In the genomic region with DNA sequence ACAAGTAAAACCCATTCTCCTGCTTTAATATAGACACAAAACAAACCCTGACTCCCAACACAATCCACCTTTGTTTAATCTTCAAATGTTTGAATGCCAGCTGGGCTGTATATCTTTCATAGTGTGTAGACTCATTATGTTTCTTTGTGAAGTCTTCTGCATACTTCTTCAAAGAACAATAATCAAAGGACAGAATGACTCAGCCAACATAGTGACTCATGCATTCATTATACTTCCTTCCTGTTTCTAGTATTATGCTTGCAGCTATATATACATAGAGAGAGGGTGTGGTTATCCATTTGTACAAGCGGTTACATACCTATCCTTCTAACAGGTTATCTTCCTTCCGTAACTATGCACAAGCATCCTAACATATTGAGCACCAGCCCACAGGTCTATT, we compare ENCODE assay signal across 23 mouse cellular contexts.
A peak's percentile ranks its signal among the peaks of the same experiment; 100 is the strongest.
DNase-seq lines count a peak whose midpoint lies in the region; ATAC-seq and TF ChIP-seq lines count a peak whose summit lies in the region.
"Had no signal": no experiment of that assay in that cellular context is flagged by ENCODE, and none has a peak within 500 bp of the region (broad histone marks: within the 10 kb centered on the region; RNA-seq: fewer than 3 reads in every experiment).

No protein-coding gene starts in this region.

- H3K4me2 ChIP-seq in CH12.LX (ENCODE audit: insufficient read depth, low read depth, poor library complexity, severe bottlenecking) (no peak overlapping the region), myocyte (ENCODE audit: low read depth) (peak overlapping the region; percentile 31)
- H3K4me2 ChIP-seq in forebrain, embryonic 14.5 days (ENCODE audit: low read length), result no peak overlapping the region
- no peak overlapping the region for H3K4me2 ChIP-seq in kidney, embryonic 15.5 days
- H3K4me2 ChIP-seq: embryonic facial prominence, embryonic 15.5 days; hindbrain, embryonic 14.5 days; limb, embryonic 12.5 days had no signal

- 76% methylated on average over 2 of the region's 2 CpGs for WGBS in forebrain, embryonic 14.5 days
- 74% methylated on average over 2 of the region's 2 CpGs for WGBS in kidney, embryonic 15.5 days

- no peak for TF ChIP-seq CTCF in CH12.LX (conservative IDR thresholded peaks at IDR 0.05 in 1 of 2, IDR thresholded peaks at IDR 0.05 in 1 of 2; ENCODE audit: low read depth in 2 of 2, low read length in 2 of 2)

- no peaks in the 10 kb centered on the region for H3K9me3 ChIP-seq in CH12.LX (replicated peaks; ENCODE audit: low read length)
- H3K9me3 ChIP-seq in forebrain, embryonic 14.5 days (replicated peaks; ENCODE audit: control insufficient read depth, low read length), result no peaks in the 10 kb centered on the region
- no peaks in the 10 kb centered on the region for H3K9me3 ChIP-seq in kidney, embryonic 15.5 days (replicated peaks)
- H3K9me3 ChIP-seq: embryonic facial prominence, embryonic 15.5 days; forebrain, embryonic 10.5 days; limb, embryonic 12.5 days; megakaryocyte, embryonic 14.5 days had no signal

- H3K4me3 ChIP-seq in CH12.LX (replicated peaks in 1 of 3; ENCODE audit: low read depth in 2 of 3, low read length in 2 of 3, poor library complexity in 1 of 3), result no peak overlapping the region
- H3K4me3 ChIP-seq in myocyte, result no peak overlapping the region
- H3K4me3 ChIP-seq in forebrain, embryonic 14.5 days (ENCODE audit: low read depth, low read length), result no peak overlapping the region
- H3K4me3 ChIP-seq in kidney, embryonic 15.5 days (replicated peaks), result no peak overlapping the region
- H3K4me3 ChIP-seq: embryonic facial prominence, embryonic 15.5 days; forebrain, embryonic 10.5 days; layer of hippocampus, adult 2 months; limb, embryonic 12.5 days; megakaryocyte, embryonic 14.5 days had no signal

- H3K4me1 ChIP-seq in CH12.LX (ENCODE audit: control insufficient read depth in 1 of 2, insufficient read depth in 2 of 2), result peaks cover 3 to 5% of the 10 kb centered on the region in 2 experiments; a peak in 2 of 4 replicates
- peaks cover 4% of the 10 kb centered on the region; the same call in 1 of the 2 replicates for H3K4me1 ChIP-seq in forebrain, embryonic 14.5 days (ENCODE audit: control insufficient read depth, insufficient read depth, low read length)
- 0 out of 2 replicates have a peak, but pooled peaks cover 5% of the 10 kb centered on the region for H3K4me1 ChIP-seq in kidney, embryonic 15.5 days
- H3K4me1 ChIP-seq: embryonic facial prominence, embryonic 15.5 days; forebrain, embryonic 10.5 days; limb, embryonic 12.5 days had no signal

- ATAC-seq in forebrain, embryonic 14.5 days, result no peak
- ATAC-seq in kidney, embryonic 15.5 days (replicated peaks; ENCODE audit: low FRiP score), result no peak
- ATAC-seq: Patski had no signal

- in situ Hi-C loops in CH12.LX (cut with MboI; ENCODE audit: low pct_ligation_motif_present, low pct_unique_long_range_greater_than_20kb, low sequenced_read_pairs), result no loop called here

- TF ChIP-seq EP300 in CH12.LX (IDR thresholded peaks at IDR 0.05; ENCODE audit: low read length), result peak; percentile 65

- H3K27me3 ChIP-seq in CH12.LX (replicated peaks), result no peaks in the 10 kb centered on the region
- H3K27me3 ChIP-seq in myocyte (ENCODE audit: control insufficient read depth, insufficient read depth, insufficient read length), result no peaks in the 10 kb centered on the region
- no peaks in the 10 kb centered on the region for H3K27me3 ChIP-seq in forebrain, embryonic 14.5 days (replicated peaks; ENCODE audit: control insufficient read depth, insufficient read depth, low read length)
- H3K27me3 ChIP-seq in kidney, embryonic 15.5 days, result no peaks in the 10 kb centered on the region
- H3K27me3 ChIP-seq: embryonic facial prominence, embryonic 15.5 days; limb, embryonic 12.5 days; megakaryocyte, embryonic 14.5 days; Patski had no signal

- TF ChIP-seq POLR2A in CH12.LX (IDR thresholded peaks at IDR 0.05; ENCODE audit: low read depth, low read length), result no peak
- TF ChIP-seq POLR2A in myocyte (IDR thresholded peaks at IDR 0.05; ENCODE audit: insufficient read length, low read depth), result no peak

- H3K9ac ChIP-seq in CH12.LX (ENCODE audit: insufficient read depth, low read depth), result no peak overlapping the region
- H3K9ac ChIP-seq in forebrain, embryonic 14.5 days (ENCODE audit: low read length), result no peak overlapping the region
- H3K9ac ChIP-seq in kidney, embryonic 15.5 days, result no peak overlapping the region
- H3K9ac ChIP-seq: embryonic facial prominence, embryonic 15.5 days; hindbrain, embryonic 14.5 days; limb, embryonic 12.5 days; liver, embryonic 14.5 days had no signal

- no peak overlapping the region for H3ac ChIP-seq in myocyte (ENCODE audit: control insufficient read depth, insufficient read length)

- H3K79me2 ChIP-seq in CH12.LX (replicated peaks; ENCODE audit: control insufficient read depth, extremely low read depth, insufficient read depth, poor library complexity, severe bottlenecking), result no peaks in the 10 kb centered on the region
- H3K79me2 ChIP-seq in myocyte (ENCODE audit: control insufficient read depth, insufficient read depth), result no peaks in the 10 kb centered on the region

- no peak for TF ChIP-seq RAD21 in CH12.LX (IDR thresholded peaks at IDR 0.05; ENCODE audit: low read depth, low read length)

- H3K27ac ChIP-seq in CH12.LX (ENCODE audit: insufficient read depth, low read depth), result no peak overlapping the region
- no peak overlapping the region for H3K27ac ChIP-seq in forebrain, embryonic 14.5 days (ENCODE audit: low read depth, low read length)
- no peak overlapping the region for H3K27ac ChIP-seq in kidney, embryonic 15.5 days
- H3K27ac ChIP-seq: embryonic facial prominence, embryonic 15.5 days; forebrain, embryonic 10.5 days; hindbrain, embryonic 14.5 days; layer of hippocampus, adult 2 months; limb, embryonic 12.5 days; liver, embryonic 14.5 days had no signal

- H3K36me3 ChIP-seq in CH12.LX (replicated peaks in 1 of 2; ENCODE audit: control insufficient read depth in 1 of 2, insufficient read depth in 1 of 2, low read length in 1 of 2) (no peaks in the 10 kb centered on the region), myocyte (ENCODE audit: control insufficient read depth, insufficient read depth) (no peaks in the 10 kb centered on the region)
- H3K36me3 ChIP-seq in forebrain, embryonic 14.5 days (ENCODE audit: control insufficient read depth, insufficient read depth, low read length), result no peaks in the 10 kb centered on the region
- H3K36me3 ChIP-seq in kidney, embryonic 15.5 days, result no peaks in the 10 kb centered on the region
- H3K36me3 ChIP-seq: embryonic facial prominence, embryonic 15.5 days; forebrain, embryonic 10.5 days; limb, embryonic 12.5 days had no signal

- DNase-seq in 3T3-L1 (ENCODE audit: low read depth, low spot score) (peak; percentile 72), CH12.LX (ENCODE audit: extremely low read depth) (peak; percentile 37), MN1 (ENCODE audit: low spot score) (no peak)
- DNase-seq in c-Kit-positive CD71-negative TER-119-negative erythroid progenitor cells, embryonic 14.5 days (ENCODE audit: low read depth), result peak; percentile 12
- no peak for DNase-seq in forebrain, embryonic 14.5 days (ENCODE audit: low spot score)
- DNase-seq: adrenal gland, postnatal 36 days; cerebellum, adult 9-11 months; embryo, embryonic 11 days; gastrocnemius, postnatal 25 days; heart, postnatal 10 days; kidney, adult 8-10 months; lung, postnatal 10 days; right cerebral cortex, postnatal 14 days had no signal

- dilution Hi-C loops in CH12.LX (cut with MboI; ENCODE audit: extremely low pct_ligation_motif_present, extremely low pct_unique_long_range_greater_than_20kb, low sequenced_read_pairs), result no loop called here

TF ChIP-seq in CH12.LX, 34 proteins besides CTCF, POLR2A, EP300 and RAD21 (continues in another document):
- TF ChIP-seq SMC3 (IDR thresholded peaks at IDR 0.05; ENCODE audit: low read depth, low read length) (no peak), MAFK (IDR thresholded peaks at IDR 0.05; ENCODE audit: insufficient replicate concordance, low read length) (no peak), JUN (IDR thresholded peaks at IDR 0.05; ENCODE audit: insufficient read depth, low read depth, low read length) (peak; percentile 72; the same call in 1 of the 2 replicates), KAT2A (IDR thresholded peaks at IDR 0.05; ENCODE audit: insufficient replicate concordance, low read length) (no peak), TCF12 (IDR thresholded peaks at IDR 0.05; ENCODE audit: low read depth, low read length) (no peak), ZNF384 (IDR thresholded peaks at IDR 0.05; ENCODE audit: low read depth, low read length) (no peak), MEF2A (IDR thresholded peaks at IDR 0.05; ENCODE audit: borderline replicate concordance, low read depth, low read length) (no peak), USF1 (IDR thresholded peaks at IDR 0.05; ENCODE audit: low read depth, low read length) (no peak), JUND (conservative IDR thresholded peaks at IDR 0.05; ENCODE audit: low read depth, low read length) (peak; percentile 84), NELFE (IDR thresholded peaks at IDR 0.05; ENCODE audit: low read depth, low read length) (no peak), BHLHE40 (IDR thresholded peaks at IDR 0.05; ENCODE audit: low read depth, low read length) (no peak), MAX (IDR thresholded peaks at IDR 0.05; ENCODE audit: low read length) (no peak), MXI1 (IDR thresholded peaks at IDR 0.05; ENCODE audit: low read depth, low read length) (no peak)

TF ChIP-seq in myocyte, 11 proteins besides CTCF, POLR2A, EP300 and RAD21:
- TF ChIP-seq REST (IDR thresholded peaks at IDR 0.05; ENCODE audit: insufficient read depth, insufficient read length), result no peak
- TF ChIP-seq CEBPB (IDR thresholded peaks at IDR 0.05; ENCODE audit: insufficient read depth, poor library complexity, severe bottlenecking), result no peak
- no peak for TF ChIP-seq E2F4 (IDR thresholded peaks at IDR 0.05; ENCODE audit: insufficient read depth)
- TF ChIP-seq USF1 (IDR thresholded peaks at IDR 0.05; ENCODE audit: low read depth), result no peak
- TF ChIP-seq POLR2AphosphoS2 (IDR thresholded peaks at IDR 0.05; ENCODE audit: insufficient read length, low read depth), result no peak
- TF ChIP-seq SRF (IDR thresholded peaks at IDR 0.05; ENCODE audit: control insufficient read depth, insufficient read length, low read depth), result no peak
- TF ChIP-seq MYOD1 (IDR thresholded peaks at IDR 0.05; ENCODE audit: control insufficient read depth in 1 of 3, insufficient read length in 2 of 3, low read depth in 2 of 3), result no peak
- TF ChIP-seq MAX (IDR thresholded peaks at IDR 0.05; ENCODE audit: low read depth), result no peak
- no peak for TF ChIP-seq TCF12 (IDR thresholded peaks at IDR 0.05; ENCODE audit: insufficient read depth, poor library complexity, severe bottlenecking)
- TF ChIP-seq MYOG (IDR thresholded peaks at IDR 0.05; ENCODE audit: control insufficient read depth in 1 of 3, insufficient read depth in 1 of 3, insufficient read length in 2 of 3, low read depth in 2 of 3), result no peak
- TF ChIP-seq TCF3 (IDR thresholded peaks at IDR 0.05; ENCODE audit: insufficient read length, low read depth), result no peak

Comparison
In these comparisons a context has a peak if more than half of its experiments do, and no peak if none do; other contexts are left out.
1. DNase-seq: peak in 3T3-L1 (single experiment), CH12.LX (single experiment) and c-Kit-positive CD71-negative TER-119-negative erythroid progenitor cells, embryonic 14.5 days (single experiment); none in MN1 (single experiment) and forebrain, embryonic 14.5 days (single experiment).